Mouse (Mus musculus) CH12.LX (cell line): ENCODE results near the gene Peli1. TPM values are rescaled to one million over a fixed set of nuclear protein-coding genes. Genes with fewer than 3 reads are reported as not detected.

ENCODE experiments used
- DNase-seq: peaks from one replicate; pipeline ENCODE4 v3.0.0-alpha.2; 2013; ENCODE audit errors: extremely low read depth
- H3K27ac ChIP-seq: 2 replicates; pipeline ENCODE4 v1.5.1; 2012; ENCODE audit warnings: low read depth, mild to moderate bottlenecking, control low read depth, moderate library complexity; ENCODE audit not compliant: insufficient read depth
- H3K27me3 ChIP-seq: replicated peaks from 2 replicates; pipeline ENCODE3; 2012; ENCODE audit warnings: inconsistent platforms
- H3K36me3 ChIP-seq, 2 experiments: replicated peaks in 1 of 2; 2 replicates each; pipeline versions ENCODE3 to v1.6.1; 2012; ENCODE audit warnings: inconsistent platforms in 1 of 2, low read length in 1 of 2, mild to moderate bottlenecking in 1 of 2, mixed read lengths in 1 of 2, moderate library complexity in 1 of 2; ENCODE audit not compliant: control insufficient read depth in 1 of 2, insufficient read depth in 1 of 2
- H3K4me1 ChIP-seq, 2 experiments: 2 replicates each; pipeline ENCODE4 v1.6.1; 2012; ENCODE audit warnings: inconsistent platforms in 1 of 2, moderate library complexity in 1 of 2; ENCODE audit not compliant: insufficient read depth in 2 of 2, control insufficient read depth in 1 of 2
- H3K4me2 ChIP-seq: 2 replicates; pipeline ENCODE4 v1.6.1; 2012; ENCODE audit warnings: low read depth, mild to moderate bottlenecking, control low read depth; ENCODE audit not compliant: poor library complexity, insufficient read depth, severe bottlenecking
- H3K4me3 ChIP-seq, 3 experiments: fragments of 150-350 bp in 1 of 3; sonication (generic) in 1 of 3; replicated peaks in 1 of 3; 2 replicates each; pipeline versions ENCODE3 to v1.5.1; 2011 to 2012; ENCODE audit warnings: low read depth in 2 of 3, low read length in 2 of 3, mild to moderate bottlenecking in 2 of 3, moderate library complexity in 2 of 3, control low read depth in 1 of 3, improper control_type of control experiment in 1 of 3, inconsistent platforms in 1 of 3, mixed read lengths in 1 of 3; ENCODE audit not compliant: poor library complexity in 1 of 3
- H3K79me2 ChIP-seq: replicated peaks from 2 replicates; pipeline ENCODE4 v1.6.1; 2012; ENCODE audit warnings: mild to moderate bottlenecking, moderate library complexity; ENCODE audit not compliant: control insufficient read depth, poor library complexity, insufficient read depth, severe bottlenecking; ENCODE audit errors: extremely low read depth
- H3K9ac ChIP-seq: 2 replicates; pipeline ENCODE4 v1.6.1; 2012; ENCODE audit warnings: low read depth, mild to moderate bottlenecking, control low read depth, moderate library complexity; ENCODE audit not compliant: insufficient read depth
- H3K9me3 ChIP-seq: replicated peaks from 2 replicates; pipeline ENCODE3; 2012; ENCODE audit warnings: low read length, inconsistent platforms, mixed read lengths
- CHD1 ChIP-seq: IDR thresholded peaks from 2 replicates; pipeline ENCODE4 v1.6.1; 2012; ENCODE audit warnings: low read depth, low read length, improper control_type of control experiment, inconsistent platforms
- CHD2 ChIP-seq: IDR thresholded peaks from 2 replicates; pipeline ENCODE4 v1.6.1; 2011; ENCODE audit warnings: low read length, improper control_type of control experiment
- CTCF ChIP-seq, 2 experiments: IDR thresholded peaks in 1 of 2; conservative IDR thresholded peaks in 1 of 2; 2 replicates each; pipeline ENCODE4 v1.5.1; 2011 to 2012; ENCODE audit warnings: low read depth in 2 of 2, low read length in 2 of 2, improper control_type of control experiment in 1 of 2, inconsistent platforms in 1 of 2, mild to moderate bottlenecking in 1 of 2, moderate library complexity in 1 of 2
- ELF1 ChIP-seq: IDR thresholded peaks from 2 replicates; pipeline ENCODE4 v1.6.1; 2014; ENCODE audit warnings: low read depth, mild to moderate bottlenecking, inconsistent platforms, low read length, improper control_type of control experiment
- HCFC1 ChIP-seq: IDR thresholded peaks from 2 replicates; pipeline ENCODE4 v1.6.1; 2012; ENCODE audit warnings: low read depth, mild to moderate bottlenecking, inconsistent platforms, low read length, improper control_type of control experiment
- IRF4 ChIP-seq: IDR thresholded peaks from 2 replicates; pipeline ENCODE4 v1.6.1; 2014; ENCODE audit warnings: low read depth, mild to moderate bottlenecking, inconsistent platforms, low read length, improper control_type of control experiment
- JUN ChIP-seq: IDR thresholded peaks from 2 replicates; pipeline ENCODE4 v1.6.1; 2011; ENCODE audit warnings: low read depth, mild to moderate bottlenecking, low read length, improper control_type of control experiment, moderate library complexity; ENCODE audit not compliant: insufficient read depth
- MEF2A ChIP-seq: IDR thresholded peaks from 2 replicates; pipeline ENCODE4 v1.6.1; 2014; ENCODE audit warnings: low read depth, mild to moderate bottlenecking, inconsistent platforms, low read length, improper control_type of control experiment, borderline replicate concordance
- MXI1 ChIP-seq: IDR thresholded peaks from 2 replicates; pipeline ENCODE4 v1.6.1; 2011; ENCODE audit warnings: mild to moderate bottlenecking, low read depth, low read length, improper control_type of control experiment
- MYC ChIP-seq: IDR thresholded peaks from 2 replicates; pipeline ENCODE4 v1.6.1; 2011; ENCODE audit warnings: low read depth, mild to moderate bottlenecking, improper control_type of control experiment, low read length
- PAX5 ChIP-seq: IDR thresholded peaks from 2 replicates; pipeline ENCODE4 v1.6.1; 2012; ENCODE audit warnings: low read length, inconsistent platforms, mixed read lengths
- POLR2A ChIP-seq: IDR thresholded peaks from 2 replicates; pipeline ENCODE4 v1.6.1; 2011; ENCODE audit warnings: low read depth, mild to moderate bottlenecking, improper control_type of control experiment, low read length
- POLR2AphosphoS2 ChIP-seq: IDR thresholded peaks from 2 replicates; pipeline ENCODE4 v1.6.1; 2011; ENCODE audit warnings: low read depth, low read length, improper control_type of control experiment
- RAD21 ChIP-seq: IDR thresholded peaks from 2 replicates; pipeline ENCODE4 v1.6.1; 2011; ENCODE audit warnings: low read depth, mild to moderate bottlenecking, low read length, improper control_type of control experiment, moderate library complexity
- SMC3 ChIP-seq: IDR thresholded peaks from 2 replicates; pipeline ENCODE4 v1.6.1; 2011; ENCODE audit warnings: low read depth, low read length, improper control_type of control experiment
- TBP ChIP-seq: conservative IDR thresholded peaks from 2 replicates; pipeline ENCODE4 v1.6.1; 2011; ENCODE audit warnings: low read depth, low read length, improper control_type of control experiment
- UBTF ChIP-seq: IDR thresholded peaks from 2 replicates; pipeline ENCODE4 v1.6.1; 2012; ENCODE audit warnings: low read depth, mild to moderate bottlenecking, inconsistent platforms, low read length, improper control_type of control experiment, moderate library complexity
- ZKSCAN1 ChIP-seq: IDR thresholded peaks from 2 replicates; pipeline ENCODE4 v1.6.1; 2012; ENCODE audit warnings: low read depth, inconsistent platforms, low read length, improper control_type of control experiment, borderline replicate concordance
- ZNF384 ChIP-seq: IDR thresholded peaks from 2 replicates; pipeline ENCODE4 v1.6.1; 2012; ENCODE audit warnings: low read depth, low read length, improper control_type of control experiment, inconsistent platforms
- dilution Hi-C: fragments of 300-500 bp; cut with MboI; formaldehyde crosslinking; loops from 2 replicates; pipeline ENCODE4 v1.14.3; 2020; ENCODE audit warnings: low sequenced_read_pairs; ENCODE audit not compliant: extremely low pct_unique_long_range_greater_than_20kb, extremely low pct_ligation_motif_present
- in situ Hi-C: fragments of 300-500 bp; cut with MboI; formaldehyde crosslinking; loops from 3 replicates; pipeline ENCODE4 v1.14.3; 2019; ENCODE audit warnings: low sequenced_read_pairs, low pct_ligation_motif_present, low pct_unique_long_range_greater_than_20kb, mixed read lengths
- polyA plus RNA-seq: library from polyadenylated mRNA; unstranded; fragments of >175 nt; gene quantifications from 2 replicates; pipeline ENCODE4 v1.2.1, GENCODE M21; 2012; ENCODE audit warnings: low read depth; ENCODE audit not compliant: insufficient read length
- total RNA-seq, 2 experiments: library from RNA; depleted of rRNA; stranded (reverse); fragments of 300-350 nt in 1 of 2; fragments of >200 nt in 1 of 2; gene quantifications; 2 replicates each; pipeline ENCODE4 v1.2.3; 2012 to 2014

Gene Peli1
- total and polyA plus RNA-seq, 3 experiments: 6.7 to 25.9 (median 14.8) TPM

GRCm38 (mm10) chr11:21093081-21093815 is 2.2 kb downstream of the Peli1 start:
- H3K9ac ChIP-seq: no peak overlapping the region
- no peak for DNase-seq
- no peak overlapping the region for H3K27ac ChIP-seq

DNA sequence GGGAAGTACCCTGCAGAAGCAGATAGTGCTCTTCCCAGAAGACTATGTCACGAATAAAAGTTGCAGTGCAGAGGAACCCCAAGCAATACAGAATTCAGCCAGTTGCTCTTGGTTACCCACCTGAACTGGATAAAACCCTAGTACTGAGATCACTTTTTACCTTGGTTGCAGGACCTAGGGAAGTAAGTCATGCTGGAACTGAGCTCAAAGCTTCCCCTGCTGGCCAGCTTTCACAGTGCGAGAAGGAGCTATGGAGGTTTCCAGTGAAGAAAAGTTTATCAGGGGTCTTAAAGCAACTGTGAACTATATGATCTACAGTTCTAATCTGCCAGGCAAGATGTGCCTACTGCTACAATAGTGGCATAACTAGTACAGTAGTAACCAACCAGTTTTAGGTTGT is 5.5 kb downstream of the Peli1 start:
- Histone ChIP-seq H3K4me1 (peaks cover 0 to 64% of the 10 kb centered on the region in 2 experiments; a peak in 2 of 4 replicates), H3K27me3 (no peaks in the 10 kb centered on the region), H3K4me2 (no peak overlapping the region), H3K4me3 (no peak overlapping the region), H3K9me3 (no peaks in the 10 kb centered on the region), H3K36me3 (peaks cover 0 to 25% of the 10 kb centered on the region in 2 experiments), H3K79me2 (peaks cover 32% of the 10 kb centered on the region), H3K9ac (no peak overlapping the region), H3K27ac (no peak overlapping the region)
- dilution Hi-C loops: no loop called here
- in situ Hi-C loops: loop anchor here (10.0 kb wide), 1 partner anchor 182 kb away; no protein-coding TSS in a partner anchor
- no peak for TF ChIP-seq TBP
- no peak for TF ChIP-seq HCFC1
- no peak for TF ChIP-seq MEF2A
- TF ChIP-seq MXI1: no peak
- peak; percentile 50 to 67; a peak in 3 of 4 replicates for TF ChIP-seq CTCF (conservative IDR thresholded peaks at IDR 0.05 in 1 of 2, IDR thresholded peaks at IDR 0.05 in 1 of 2; ENCODE audit: low read depth in 2 of 2, low read length in 2 of 2)
- TF ChIP-seq RAD21: peak; percentile 63
- TF ChIP-seq ZKSCAN1: no peak
- peak; percentile 60 for TF ChIP-seq SMC3
- no peak for TF ChIP-seq CHD2
- no peak for TF ChIP-seq CHD1
- TF ChIP-seq ELF1: no peak
- DNase-seq: peak; percentile 36

More at GRCm38 (mm10) chr11:21093081-21093815, 2.2 kb downstream of the Peli1 start:
- TF ChIP-seq MYC (0 out of 2 replicates have a peak, but pooled peaks have one; percentile 10), MEF2A (no peak)
- TF ChIP-seq, all 38 proteins: peak for 1
- peaks cover 0 to 14% of the 10 kb centered on the region in 2 experiments for H3K36me3 ChIP-seq
- H3K27me3 ChIP-seq: no peaks in the 10 kb centered on the region
- H3K4me3 ChIP-seq: peak overlapping the region in 2 of 3 experiments; percentile 84 to 98
- H3K4me1 ChIP-seq: peaks cover 3 to 61% of the 10 kb centered on the region in 2 experiments
- peak overlapping the region; percentile 89 for H3K4me2 ChIP-seq
- in situ Hi-C loops (loop anchor here (10.0 kb wide), 1 partner anchor 178 kb away; no protein-coding TSS in a partner anchor), dilution Hi-C loops (no loop called here)
- peaks cover 27% of the 10 kb centered on the region for H3K79me2 ChIP-seq
- no peaks in the 10 kb centered on the region for H3K9me3 ChIP-seq

GRCm38 (mm10) chr11:21098457-21098856 is 7.4 kb downstream of the Peli1 start:
- H3K36me3 ChIP-seq: peaks cover 0 to 25% of the 10 kb centered on the region in 2 experiments
- in situ Hi-C loops: loop anchor here (10.0 kb wide), 1 partner anchor 184 kb away; no protein-coding TSS in a partner anchor
- peaks cover 0 to 77% of the 10 kb centered on the region in 2 experiments; a peak in 2 of 4 replicates for H3K4me1 ChIP-seq
- H3K27me3 ChIP-seq: no peaks in the 10 kb centered on the region
- H3K4me3 ChIP-seq: no peak overlapping the region
- no peak for DNase-seq
- H3K4me2 ChIP-seq: no peak overlapping the region
- H3K79me2 ChIP-seq: peaks cover 27% of the 10 kb centered on the region
- dilution Hi-C loops: no loop called here
- H3K27ac ChIP-seq: no peak overlapping the region
- H3K9me3 ChIP-seq: no peaks in the 10 kb centered on the region
- no peak overlapping the region for H3K9ac ChIP-seq
- TF ChIP-seq JUN (no peak), IRF4 (no peak), RAD21 (no peak), POLR2A (no peak), POLR2AphosphoS2 (no peak), PAX5 (no peak), UBTF (no peak), HCFC1 (no peak), ELF1 (no peak), CHD1 (no peak), ZNF384 (no peak)
